Mouse (Mus musculus) bone marrow macrophage, adult 2 months (primary cell): ENCODE measurements around the gene Cib1.

Source experiments
- CTCF ChIP-seq: IDR thresholded peaks from 2 replicates; pipeline ENCODE4 v1.5.1; 2012; ENCODE audit warnings: low read depth, mild to moderate bottlenecking, low read length, moderate library complexity
- POLR2A ChIP-seq: IDR thresholded peaks from 2 replicates; pipeline ENCODE4 v1.6.1; 2012; ENCODE audit warnings: mild to moderate bottlenecking, low read depth, low read length, borderline replicate concordance

DNA sequence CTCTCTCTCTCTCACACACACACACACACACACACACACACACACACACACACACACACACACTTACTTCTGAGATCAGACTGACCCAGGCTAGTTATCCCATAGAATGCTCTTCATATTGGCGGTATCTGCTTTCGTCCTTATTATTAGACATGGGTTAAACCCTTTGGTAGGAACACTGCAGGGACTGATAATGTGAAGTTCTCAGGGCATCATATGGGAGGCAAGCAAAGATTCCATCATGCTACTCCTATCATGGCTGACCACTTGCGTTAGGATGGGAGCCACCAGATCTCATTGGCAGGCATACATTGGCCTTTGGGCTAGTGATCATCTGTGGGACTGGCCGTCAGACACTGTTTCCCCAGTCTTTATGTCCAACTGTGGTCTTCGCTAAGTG lies 37.5 kb downstream of the Cib1 start:
- TF ChIP-seq CTCF (no peak), POLR2A (no peak)
